Mouse (Mus musculus) heart, adult 2 months (tissue): ENCODE data around the gene Hist1h2ae.

Source experiments
- CTCF ChIP-seq: fragments of 200-600 bp; IDR thresholded peaks from 2 replicates; pipeline ENCODE4 v1.8.1; 2022; ENCODE audit warnings: antibody characterized with exemption, mild to moderate bottlenecking, moderate library complexity
- POLR2A ChIP-seq: fragments of 200-500 bp; IDR thresholded peaks from 2 replicates; pipeline ENCODE4 v1.6.1; 2011; ENCODE audit warnings: mild to moderate bottlenecking, low read depth, low read length, control low read depth; ENCODE audit not compliant: insufficient read depth

GRCm38 (mm10) chr13:23609844-23610243 is 38.8 kb upstream of the Hist1h2ae start:
- no peak for TF ChIP-seq CTCF
- no peak for TF ChIP-seq POLR2A
